Mouse (Mus musculus) erythroblast, embryonic 14.5 days (primary cell): ENCODE data around the gene Wdr49. TPM values are rescaled to one million over a fixed set of nuclear protein-coding genes. Genes with fewer than 3 reads are reported as not detected.

Experiments
- H3K27me3 ChIP-seq: 2 replicates; pipeline ENCODE4 v1.6.1; 2012; ENCODE audit warnings: inconsistent platforms; ENCODE audit not compliant: control insufficient read depth
- H3K36me3 ChIP-seq: 2 replicates; pipeline ENCODE4 v1.6.1; 2012; ENCODE audit warnings: mild to moderate bottlenecking, inconsistent platforms; ENCODE audit not compliant: control insufficient read depth
- H3K4me1 ChIP-seq: 2 replicates; pipeline ENCODE4 v1.6.1; 2012; ENCODE audit warnings: inconsistent platforms; ENCODE audit not compliant: control insufficient read depth
- H3K4me3 ChIP-seq: replicated peaks from 2 replicates; pipeline ENCODE3; 2012; ENCODE audit warnings: moderate library complexity, mild to moderate bottlenecking, inconsistent platforms
- H3K9me3 ChIP-seq: 2 replicates; pipeline ENCODE4 v1.6.1; 2012; ENCODE audit warnings: low read length, inconsistent platforms, mixed read lengths; ENCODE audit not compliant: control insufficient read depth
- GATA1 ChIP-seq: IDR thresholded peaks from 2 replicates; pipeline ENCODE4 v1.6.1; 2012; ENCODE audit warnings: low read length, inconsistent platforms, mixed read lengths
- TAL1 ChIP-seq: IDR thresholded peaks from 3 replicates; pipeline ENCODE4 v1.6.1; 2012; ENCODE audit warnings: low read length, inconsistent platforms, mixed read lengths
- polyA plus RNA-seq: library from polyadenylated mRNA; stranded (reverse); fragments of >175 nt; gene quantifications from 2 replicates; pipeline ENCODE4 v1.2.3, GENCODE M21; 2012

Wdr49 gene
- polyA plus RNA-seq, 1 experiment: not detected

DNA sequence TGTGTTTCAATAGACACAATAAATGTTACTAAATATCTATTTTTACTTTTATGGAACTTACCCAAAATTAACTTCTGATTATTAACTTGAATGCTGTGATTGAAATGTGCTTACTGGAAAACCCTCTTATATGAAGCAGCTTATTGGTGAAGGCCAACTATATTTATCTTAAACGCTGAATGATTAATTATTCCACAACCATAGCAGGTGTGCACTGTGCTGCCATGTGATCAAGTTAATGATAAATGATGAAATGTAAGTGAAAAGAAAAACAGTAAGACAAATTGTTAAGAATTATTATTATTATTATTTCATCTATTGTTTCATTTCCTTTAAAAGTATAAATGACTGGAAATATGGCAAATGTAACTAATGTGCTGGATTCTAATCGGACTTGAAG lies 212.0 kb downstream of the Wdr49 start, which contains the start of gene Serpini2:
Gene Serpini2 (minus strand): TSS at position 101 of the 400 bp plus-strand sequence.
- no peaks in the 10 kb centered on the region for H3K9me3 ChIP-seq
- no peaks in the 10 kb centered on the region for H3K4me1 ChIP-seq
- no peaks in the 10 kb centered on the region for H3K36me3 ChIP-seq
- H3K27me3 ChIP-seq: no peaks in the 10 kb centered on the region
- TF ChIP-seq GATA1: no peak
- TF ChIP-seq TAL1: no peak
- no peak within 1 kb of the TSS for H3K4me3 ChIP-seq

GRCm38 (mm10) chr3:75259356-75259755 lies 222.6 kb downstream of the Wdr49 start:
- no peak for TF ChIP-seq TAL1
- no peak for TF ChIP-seq GATA1
- Histone ChIP-seq H3K4me1 (no peaks in the 10 kb centered on the region), H3K4me3 (no peak overlapping the region), H3K27me3 (no peaks in the 10 kb centered on the region), H3K9me3 (no peaks in the 10 kb centered on the region), H3K36me3 (no peaks in the 10 kb centered on the region)

Other genes with a start within 250 kb of the Wdr49 start
- not detected in 2 replicates for gene Serpini2, start 212.1 kb downstream of the Wdr49 start, polyA plus RNA-seq
- 0.17 and 0.56 TPM in 2 replicates for gene Pdcd10, start 74.7 kb upstream of the Wdr49 start, polyA plus RNA-seq
- not detected in 2 replicates for gene Serpini1, start 75.4 kb upstream of the Wdr49 start, polyA plus RNA-seq